Mouse (Mus musculus) ES-Bruce4 (cell line): ENCODE results near the gene Tspan4.

Experiments
- CTCF ChIP-seq: IDR thresholded peaks from one replicate; pipeline ENCODE4 v1.8.1; 2011; ENCODE audit warnings: low read depth, low read length
- EP300 ChIP-seq: IDR thresholded peaks from 2 replicates; pipeline ENCODE4 v1.6.1; 2011; ENCODE audit warnings: low read depth, low read length; ENCODE audit not compliant: insufficient read depth

- TF ChIP-seq CTCF (no peak), EP300 (no peak)
Measured at GRCm38 (mm10) chr7:141524271-141524670, 49.2 kb downstream of the Tspan4 start.
